Mouse (Mus musculus) urinary bladder, postnatal 4 days (tissue): ENCODE data around the gene Sh3bgrl3.

Source experiments
- DNase-seq, 2 experiments: peaks; one replicate each; pipeline ENCODE4 v3.0.0; 2021 to 2022; ENCODE audit warnings: low spot score in 2 of 2

The Sh3bgrl3 gene

DNA sequence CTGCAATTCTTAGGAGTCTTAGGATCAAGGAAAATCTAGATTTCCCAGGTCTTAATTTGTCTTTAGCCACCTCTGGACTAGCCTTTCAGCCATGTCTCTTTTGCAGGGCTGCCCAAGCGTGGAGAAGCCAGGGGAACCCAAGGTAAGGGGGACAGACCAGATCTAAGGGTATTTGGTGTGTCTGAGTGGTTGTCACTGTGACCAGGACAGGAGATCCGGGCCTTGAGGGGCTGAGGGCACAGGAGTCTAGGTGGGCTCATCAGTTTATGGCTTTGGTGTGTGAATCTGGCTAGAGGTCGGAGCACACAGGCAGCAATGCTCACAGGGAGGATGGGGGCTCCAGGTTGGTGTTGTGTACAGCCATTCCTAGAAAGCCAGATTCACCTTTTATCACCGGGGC lies 47.9 kb downstream of the Sh3bgrl3 start:
- DNase-seq: no peak

GRCm38 (mm10) chr4:134078694-134079093 lies 49.9 kb downstream of the Sh3bgrl3 start:
- peak in 1 of 2 experiments; percentile 44 for DNase-seq
